Mouse (Mus musculus): ENCODE measurements at regions not wholly inside any gene's neighbourhood (a gene's known extent, or its start where the extent isn't known, plus 50 kb on each side); places are given as distances from the start of the nearest gene placed in this dataset.

DNA sequence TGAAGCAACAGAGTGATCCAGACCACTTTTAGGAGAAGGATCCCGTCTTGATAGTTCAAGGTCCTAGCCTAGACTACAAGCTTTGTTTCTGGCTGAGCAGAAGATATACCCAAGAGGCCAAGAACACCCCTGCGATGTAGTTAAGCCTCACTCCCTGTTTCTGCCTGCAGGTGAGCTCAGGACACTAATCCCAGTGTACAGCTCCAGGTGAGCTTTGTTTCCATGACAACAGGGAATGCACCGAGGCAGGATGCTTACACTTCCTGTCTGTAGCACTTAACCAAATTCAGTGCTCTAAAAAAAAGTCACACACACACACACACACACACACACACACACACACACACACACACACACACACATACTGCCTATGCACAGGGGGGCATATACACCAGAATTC, 230.7 kb downstream of the Ajap1 start:
- TF ChIP-seq USF1 (IDR thresholded peaks at IDR 0.05; ENCODE audit: low read depth) (no peak), MAX (IDR thresholded peaks at IDR 0.05; ENCODE audit: low read depth) (no peak), POLR2A (IDR thresholded peaks at IDR 0.05; ENCODE audit: insufficient read length, low read depth) (no peak), E2F4 (IDR thresholded peaks at IDR 0.05; ENCODE audit: insufficient read depth) (no peak), REST (IDR thresholded peaks at IDR 0.05; ENCODE audit: insufficient read depth, insufficient read length) (no peak)
- Histone ChIP-seq H3K79me2 (ENCODE audit: control insufficient read depth, insufficient read depth) (no peaks in the 10 kb centered on the region), H3K27me3 (ENCODE audit: control insufficient read depth, insufficient read depth, insufficient read length) (no peaks in the 10 kb centered on the region), H3ac (ENCODE audit: control insufficient read depth, insufficient read length) (no peak overlapping the region), H3K4me3 (no peak overlapping the region), H3K36me3 (ENCODE audit: control insufficient read depth, insufficient read depth) (no peaks in the 10 kb centered on the region), H3K4me2 (ENCODE audit: low read depth) (no peak overlapping the region)

DNA sequence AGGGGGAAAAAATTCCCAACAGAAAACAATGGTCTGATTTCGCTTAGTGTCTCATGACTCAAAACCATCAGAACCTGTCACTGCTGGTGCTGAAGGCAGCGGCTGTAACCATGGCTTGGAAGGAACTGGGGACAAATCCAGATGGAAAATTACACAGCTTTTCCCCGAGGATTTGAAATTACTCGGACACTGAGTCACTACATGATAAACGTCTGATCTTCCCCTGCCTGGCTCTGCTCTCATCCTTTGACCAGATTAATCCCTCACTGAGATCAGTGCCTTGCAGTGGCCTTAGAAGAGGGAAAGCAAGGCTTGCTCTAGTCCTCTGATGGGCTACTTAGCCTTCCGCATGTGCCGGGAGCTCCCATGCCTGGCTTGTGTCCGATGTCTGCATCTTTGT, 231.3 kb downstream of the Ajap1 start:
- TF ChIP-seq MAX (IDR thresholded peaks at IDR 0.05; ENCODE audit: low read depth) (no peak), USF1 (IDR thresholded peaks at IDR 0.05; ENCODE audit: low read depth) (no peak)
- H3K79me2 ChIP-seq (ENCODE audit: control insufficient read depth, insufficient read depth), result no peaks in the 10 kb centered on the region
- no peaks in the 10 kb centered on the region for H3K36me3 ChIP-seq (ENCODE audit: control insufficient read depth, insufficient read depth)
- H3ac ChIP-seq (ENCODE audit: control insufficient read depth, insufficient read length), result no peak overlapping the region
- H3K4me3 ChIP-seq, result no peak overlapping the region
- H3K4me2 ChIP-seq (ENCODE audit: low read depth), result no peak overlapping the region
- H3K27me3 ChIP-seq (ENCODE audit: control insufficient read depth, insufficient read depth, insufficient read length), result no peaks in the 10 kb centered on the region

DNA sequence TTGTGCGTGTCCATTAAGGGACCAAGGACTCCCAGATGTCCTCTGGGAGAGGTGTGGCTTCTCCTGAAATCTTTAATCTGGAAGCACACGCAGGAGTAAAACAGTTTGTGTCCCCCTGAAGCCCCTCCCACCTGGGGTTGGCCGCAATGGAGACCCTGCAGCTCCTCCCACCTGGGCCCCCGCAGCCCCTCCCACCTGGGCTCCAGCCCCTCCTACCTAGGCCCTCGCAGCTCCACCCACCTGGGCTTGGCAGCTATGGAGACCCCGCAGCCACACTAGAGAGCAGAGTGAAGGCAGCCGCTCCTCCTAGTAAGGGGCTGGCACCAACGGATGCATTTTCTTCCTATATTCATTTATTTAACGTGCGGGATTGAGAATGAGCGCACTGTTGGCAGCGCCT, 245.9 kb downstream of the Ajap1 start:
- H3K36me3 ChIP-seq (ENCODE audit: control insufficient read depth, insufficient read depth), result no peaks in the 10 kb centered on the region
- no peaks in the 10 kb centered on the region for H3K79me2 ChIP-seq (ENCODE audit: control insufficient read depth, insufficient read depth)
- TF ChIP-seq POLR2A (IDR thresholded peaks at IDR 0.05; ENCODE audit: insufficient read length, low read depth), result no peak
- no peak for TF ChIP-seq REST (IDR thresholded peaks at IDR 0.05; ENCODE audit: insufficient read depth, insufficient read length)
- TF ChIP-seq SRF (IDR thresholded peaks at IDR 0.05; ENCODE audit: control insufficient read depth, insufficient read length, low read depth), result no peak
- no peak for TF ChIP-seq POLR2AphosphoS2 (IDR thresholded peaks at IDR 0.05; ENCODE audit: insufficient read length, low read depth)
- no peak for TF ChIP-seq MYOG (IDR thresholded peaks at IDR 0.05; ENCODE audit: control insufficient read depth in 1 of 3, insufficient read depth in 1 of 3, insufficient read length in 2 of 3, low read depth in 2 of 3)
- no peak for TF ChIP-seq TCF3 (IDR thresholded peaks at IDR 0.05; ENCODE audit: insufficient read length, low read depth)
- TF ChIP-seq MYOD1 (IDR thresholded peaks at IDR 0.05; ENCODE audit: control insufficient read depth in 1 of 3, insufficient read length in 2 of 3, low read depth in 2 of 3), result no peak
- TF ChIP-seq TCF12 (IDR thresholded peaks at IDR 0.05; ENCODE audit: insufficient read depth, poor library complexity, severe bottlenecking), result no peak
- no peak for TF ChIP-seq MAX (IDR thresholded peaks at IDR 0.05; ENCODE audit: low read depth)
- no peak for TF ChIP-seq CEBPB (IDR thresholded peaks at IDR 0.05; ENCODE audit: insufficient read depth, poor library complexity, severe bottlenecking)
- TF ChIP-seq USF1 (IDR thresholded peaks at IDR 0.05; ENCODE audit: low read depth), result no peak
- no peak for TF ChIP-seq E2F4 (IDR thresholded peaks at IDR 0.05; ENCODE audit: insufficient read depth)
- no peak overlapping the region for H3K4me2 ChIP-seq (ENCODE audit: low read depth)
- H3ac ChIP-seq (ENCODE audit: control insufficient read depth, insufficient read length), result no peak overlapping the region
- no peaks in the 10 kb centered on the region for H3K27me3 ChIP-seq (ENCODE audit: control insufficient read depth, insufficient read depth, insufficient read length)
- H3K4me3 ChIP-seq, result no peak overlapping the region

DNA sequence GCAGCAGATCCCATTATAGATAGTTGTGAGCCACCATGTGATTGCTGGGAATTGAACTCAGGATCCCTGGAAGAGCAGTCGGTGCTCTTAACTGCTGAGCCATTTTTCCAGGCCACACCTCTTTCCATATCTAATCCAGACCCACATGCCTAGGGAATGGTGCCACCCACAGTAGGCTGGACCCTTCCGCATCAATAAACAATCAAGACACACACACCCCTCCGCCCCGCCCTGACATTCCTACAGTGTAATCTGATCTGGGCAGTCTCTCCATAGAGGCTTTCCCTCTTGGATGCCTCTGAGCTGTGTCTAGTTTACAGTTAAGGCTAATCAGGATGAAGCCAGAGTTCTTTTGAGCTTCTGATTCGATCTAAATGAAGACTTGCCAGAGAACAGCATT, 248.8 kb downstream of the Ajap1 start:
- Histone ChIP-seq H3K79me2 (ENCODE audit: control insufficient read depth, insufficient read depth) (no peaks in the 10 kb centered on the region), H3K4me2 (ENCODE audit: low read depth) (no peak overlapping the region), H3K4me3 (no peak overlapping the region), H3K36me3 (ENCODE audit: control insufficient read depth, insufficient read depth) (no peaks in the 10 kb centered on the region), H3ac (ENCODE audit: control insufficient read depth, insufficient read length) (no peak overlapping the region), H3K27me3 (ENCODE audit: control insufficient read depth, insufficient read depth, insufficient read length) (no peaks in the 10 kb centered on the region)
- TF ChIP-seq CEBPB (IDR thresholded peaks at IDR 0.05; ENCODE audit: insufficient read depth, poor library complexity, severe bottlenecking), result no peak
- no peak for TF ChIP-seq TCF3 (IDR thresholded peaks at IDR 0.05; ENCODE audit: insufficient read length, low read depth)
- no peak for TF ChIP-seq MYOG (IDR thresholded peaks at IDR 0.05; ENCODE audit: control insufficient read depth in 1 of 3, insufficient read depth in 1 of 3, insufficient read length in 2 of 3, low read depth in 2 of 3)
- no peak for TF ChIP-seq POLR2AphosphoS2 (IDR thresholded peaks at IDR 0.05; ENCODE audit: insufficient read length, low read depth)
- TF ChIP-seq REST (IDR thresholded peaks at IDR 0.05; ENCODE audit: insufficient read depth, insufficient read length), result no peak
- no peak for TF ChIP-seq MAX (IDR thresholded peaks at IDR 0.05; ENCODE audit: low read depth)
- no peak for TF ChIP-seq TCF12 (IDR thresholded peaks at IDR 0.05; ENCODE audit: insufficient read depth, poor library complexity, severe bottlenecking)
- no peak for TF ChIP-seq E2F4 (IDR thresholded peaks at IDR 0.05; ENCODE audit: insufficient read depth)
- no peak for TF ChIP-seq POLR2A (IDR thresholded peaks at IDR 0.05; ENCODE audit: insufficient read length, low read depth)
- TF ChIP-seq MYOD1 (IDR thresholded peaks at IDR 0.05; ENCODE audit: control insufficient read depth in 1 of 3, insufficient read length in 2 of 3, low read depth in 2 of 3), result no peak
- TF ChIP-seq USF1 (IDR thresholded peaks at IDR 0.05; ENCODE audit: low read depth), result no peak
- TF ChIP-seq SRF (IDR thresholded peaks at IDR 0.05; ENCODE audit: control insufficient read depth, insufficient read length, low read depth), result no peak

DNA sequence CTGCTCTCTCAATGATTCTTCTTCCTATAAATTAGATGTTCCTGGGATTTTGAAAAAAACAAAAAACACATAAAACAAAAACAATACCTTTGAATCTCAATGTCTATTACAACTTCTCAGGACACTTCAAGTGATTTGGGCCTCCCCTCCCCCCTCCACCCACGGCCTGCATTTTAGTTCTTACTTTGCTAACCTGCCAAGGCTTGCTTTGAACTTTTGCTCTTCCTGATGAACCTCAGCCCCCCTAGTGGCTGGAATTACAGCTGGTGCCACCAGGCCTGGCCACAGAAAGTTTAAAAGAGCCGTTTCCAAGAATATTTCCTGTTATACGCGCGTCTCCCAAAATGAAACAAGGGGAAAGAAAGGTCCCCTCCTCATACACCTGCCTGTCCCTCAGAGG, 253.4 kb downstream of the Ajap1 start:
- no peak overlapping the region for H3K4me3 ChIP-seq
- H3K79me2 ChIP-seq (ENCODE audit: control insufficient read depth, insufficient read depth), result no peaks in the 10 kb centered on the region
- no peak for TF ChIP-seq TCF12 (IDR thresholded peaks at IDR 0.05; ENCODE audit: insufficient read depth, poor library complexity, severe bottlenecking)
- TF ChIP-seq MYOG (IDR thresholded peaks at IDR 0.05; ENCODE audit: control insufficient read depth in 1 of 3, insufficient read depth in 1 of 3, insufficient read length in 2 of 3, low read depth in 2 of 3), result no peak
- TF ChIP-seq MYOD1 (IDR thresholded peaks at IDR 0.05; ENCODE audit: control insufficient read depth in 1 of 3, insufficient read length in 2 of 3, low read depth in 2 of 3), result no peak
- TF ChIP-seq TCF3 (IDR thresholded peaks at IDR 0.05; ENCODE audit: insufficient read length, low read depth), result no peak
- no peak for TF ChIP-seq POLR2AphosphoS2 (IDR thresholded peaks at IDR 0.05; ENCODE audit: insufficient read length, low read depth)
- TF ChIP-seq POLR2A (IDR thresholded peaks at IDR 0.05; ENCODE audit: insufficient read length, low read depth), result no peak
- TF ChIP-seq SRF (IDR thresholded peaks at IDR 0.05; ENCODE audit: control insufficient read depth, insufficient read length, low read depth), result no peak
- no peak for TF ChIP-seq E2F4 (IDR thresholded peaks at IDR 0.05; ENCODE audit: insufficient read depth)
- no peak for TF ChIP-seq CEBPB (IDR thresholded peaks at IDR 0.05; ENCODE audit: insufficient read depth, poor library complexity, severe bottlenecking)
- TF ChIP-seq MAX (IDR thresholded peaks at IDR 0.05; ENCODE audit: low read depth), result no peak
- TF ChIP-seq USF1 (IDR thresholded peaks at IDR 0.05; ENCODE audit: low read depth), result no peak
- no peak for TF ChIP-seq REST (IDR thresholded peaks at IDR 0.05; ENCODE audit: insufficient read depth, insufficient read length)
- H3K4me2 ChIP-seq (ENCODE audit: low read depth), result no peak overlapping the region
- no peaks in the 10 kb centered on the region for H3K36me3 ChIP-seq (ENCODE audit: control insufficient read depth, insufficient read depth)
- no peak overlapping the region for H3ac ChIP-seq (ENCODE audit: control insufficient read depth, insufficient read length)
- no peaks in the 10 kb centered on the region for H3K27me3 ChIP-seq (ENCODE audit: control insufficient read depth, insufficient read depth, insufficient read length)

Measured in myocyte (in vitro differentiated cells).